Mouse (Mus musculus): ENCODE measurements at regions not wholly inside any gene's neighbourhood (a gene's known extent, or its start where the extent isn't known, plus 50 kb on each side); places are given as distances from the start of the nearest gene placed in this dataset.

GRCm38 (mm10) chr6:107350503-107350902 lies 179.1 kb upstream of the Lrrn1 start:
- no peak for DNase-seq (ENCODE audit: low spot score in 2 of 2)

GRCm38 (mm10) chr6:107375274-107375673 lies 154.3 kb upstream of the Lrrn1 start:
- no peak for DNase-seq (ENCODE audit: low spot score in 2 of 2)

GRCm38 (mm10) chr6:107378489-107378888 lies 151.1 kb upstream of the Lrrn1 start:
- no peak for DNase-seq (ENCODE audit: low spot score in 2 of 2)

- no peak for DNase-seq (ENCODE audit: low spot score in 2 of 2)
Measured at GRCm38 (mm10) chr6:107380621-107381020, 148.9 kb upstream of the Lrrn1 start.

GRCm38 (mm10) chr6:107386094-107386678 lies 143.4 kb upstream of the Lrrn1 start:
- no peak for DNase-seq (ENCODE audit: low spot score in 2 of 2)

- no peak for DNase-seq (ENCODE audit: low spot score in 2 of 2)
Measured at GRCm38 (mm10) chr6:107389892-107390291, 139.7 kb upstream of the Lrrn1 start.

- DNase-seq (ENCODE audit: low spot score in 2 of 2): no peak
Measured at GRCm38 (mm10) chr6:107394611-107395010, 135.0 kb upstream of the Lrrn1 start.

- DNase-seq (ENCODE audit: low spot score in 2 of 2): no peak
Measured at GRCm38 (mm10) chr6:107415766-107416165, 113.8 kb upstream of the Lrrn1 start.

GRCm38 (mm10) chr6:107422091-107422490 lies 107.5 kb upstream of the Lrrn1 start:
- DNase-seq (ENCODE audit: low spot score in 2 of 2): no peak

GRCm38 (mm10) chr6:107426529-107426928 lies 103.0 kb upstream of the Lrrn1 start:
- no peak for DNase-seq (ENCODE audit: low spot score in 2 of 2)

GRCm38 (mm10) chr6:107431033-107431432 lies 98.5 kb upstream of the Lrrn1 start:
- no peak for DNase-seq (ENCODE audit: low spot score in 2 of 2)

GRCm38 (mm10) chr6:107442058-107442457 lies 87.5 kb upstream of the Lrrn1 start:
- no peak for DNase-seq (ENCODE audit: low spot score in 2 of 2)

- DNase-seq (ENCODE audit: low spot score in 2 of 2): no peak
Measured at GRCm38 (mm10) chr6:107444336-107444735, 85.2 kb upstream of the Lrrn1 start.

- DNase-seq (ENCODE audit: low spot score in 2 of 2): no peak
Measured at GRCm38 (mm10) chr6:107459220-107459619, 70.3 kb upstream of the Lrrn1 start.

- DNase-seq (ENCODE audit: low spot score in 2 of 2): no peak
Measured at GRCm38 (mm10) chr6:107462440-107462839, 67.1 kb upstream of the Lrrn1 start.

GRCm38 (mm10) chr6:107473395-107473794 lies 56.2 kb upstream of the Lrrn1 start:
- DNase-seq (ENCODE audit: low spot score in 2 of 2): no peak

- DNase-seq (ENCODE audit: low spot score in 2 of 2): no peak
Measured at GRCm38 (mm10) chr6:107474125-107474524, 55.4 kb upstream of the Lrrn1 start.
